Mouse (Mus musculus): Measurements from ENCODE around the gene Abhd17b. TPM values are rescaled to one million over a fixed set of nuclear protein-coding genes. Genes with fewer than 3 reads are reported as not detected.
"Not testable (repeated sequence)": the region's sequence is repeated elsewhere in the genome, so short reads cannot be mapped to it uniquely, and the experiment has no call there.

Gene Abhd17b
- polyA plus RNA-seq, 1 experiment from 2014 or later: 14.0 TPM

DNA sequence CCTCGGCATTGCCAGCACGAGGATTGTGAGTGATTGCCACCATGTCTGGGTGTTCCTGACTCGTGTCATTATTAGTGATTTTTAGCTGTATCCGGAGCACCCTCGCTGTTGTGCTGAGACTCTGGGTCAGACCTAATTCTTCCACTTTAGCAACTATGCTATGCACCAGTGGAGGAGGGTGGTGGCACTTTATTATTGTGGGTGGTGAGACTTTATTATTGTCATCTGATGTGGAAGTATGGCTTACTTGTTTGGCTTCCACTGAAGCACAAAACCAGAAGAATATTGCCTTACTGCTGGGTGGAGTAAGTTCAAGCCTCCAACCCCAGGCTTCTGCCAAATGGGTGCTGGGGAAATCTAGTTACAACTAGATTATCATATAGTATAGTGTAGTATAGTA lies 68.0 kb downstream of the Abhd17b start:
- Histone ChIP-seq H3K27me3 (ENCODE audit: control insufficient read depth, insufficient read depth, low read length) (no peaks in the 10 kb centered on the region), H3K9me3 (replicated peaks; ENCODE audit: control insufficient read depth, low read length) (no peaks in the 10 kb centered on the region; the same call in 1 of the 2 replicates), H3K27ac (ENCODE audit: low read length) (no peak overlapping the region), H3K9ac (ENCODE audit: low read length) (no peak overlapping the region), H3K4me3 (replicated peaks; ENCODE audit: low read length) (no peak overlapping the region), H3K4me2 (ENCODE audit: low read depth, low read length) (no peak overlapping the region), H3K36me3 (ENCODE audit: control insufficient read depth, insufficient read depth, low read length) (no peaks in the 10 kb centered on the region), H3K4me1 (ENCODE audit: control insufficient read depth, insufficient read depth, low read length) (no peaks in the 10 kb centered on the region)
- 92% methylated on average over 5 of the region's 5 CpGs for WGBS
- ATAC-seq (ENCODE audit: insufficient read depth, low FRiP score): no peak

DNA sequence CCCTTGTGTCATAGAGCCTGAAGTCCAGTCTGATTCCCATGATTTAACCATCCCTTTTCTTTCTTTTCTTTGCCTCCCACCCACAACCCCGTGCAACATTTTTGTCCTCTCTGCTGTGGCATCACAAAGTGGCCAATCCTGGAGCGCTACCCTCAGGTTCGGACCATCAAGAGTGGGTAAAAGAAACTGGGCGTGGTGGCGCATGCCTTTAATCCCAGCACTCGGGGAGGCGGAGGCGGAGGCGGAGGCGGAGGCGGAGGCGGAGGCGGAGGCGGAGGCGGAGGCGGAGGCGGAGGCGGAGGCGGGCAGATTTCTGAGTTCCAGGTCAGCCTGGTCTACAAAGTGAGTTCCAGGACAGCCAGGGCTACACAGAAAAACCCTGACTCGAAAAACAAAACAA lies 70.3 kb downstream of the Abhd17b start:
- H3K9ac ChIP-seq (ENCODE audit: low read length); H3K27me3 ChIP-seq (ENCODE audit: control insufficient read depth, insufficient read depth, low read length); H3K36me3 ChIP-seq (ENCODE audit: control insufficient read depth, insufficient read depth, low read length); ATAC-seq (ENCODE audit: insufficient read depth, low FRiP score); H3K4me3 ChIP-seq (replicated peaks; ENCODE audit: low read length); H3K27ac ChIP-seq (ENCODE audit: low read length); H3K9me3 ChIP-seq (replicated peaks; ENCODE audit: control insufficient read depth, low read length); H3K4me1 ChIP-seq (ENCODE audit: control insufficient read depth, insufficient read depth, low read length); H3K4me2 ChIP-seq (ENCODE audit: low read depth, low read length): not testable (repeated sequence)
- 91% methylated on average over 20 of the region's 20 CpGs for WGBS

DNA sequence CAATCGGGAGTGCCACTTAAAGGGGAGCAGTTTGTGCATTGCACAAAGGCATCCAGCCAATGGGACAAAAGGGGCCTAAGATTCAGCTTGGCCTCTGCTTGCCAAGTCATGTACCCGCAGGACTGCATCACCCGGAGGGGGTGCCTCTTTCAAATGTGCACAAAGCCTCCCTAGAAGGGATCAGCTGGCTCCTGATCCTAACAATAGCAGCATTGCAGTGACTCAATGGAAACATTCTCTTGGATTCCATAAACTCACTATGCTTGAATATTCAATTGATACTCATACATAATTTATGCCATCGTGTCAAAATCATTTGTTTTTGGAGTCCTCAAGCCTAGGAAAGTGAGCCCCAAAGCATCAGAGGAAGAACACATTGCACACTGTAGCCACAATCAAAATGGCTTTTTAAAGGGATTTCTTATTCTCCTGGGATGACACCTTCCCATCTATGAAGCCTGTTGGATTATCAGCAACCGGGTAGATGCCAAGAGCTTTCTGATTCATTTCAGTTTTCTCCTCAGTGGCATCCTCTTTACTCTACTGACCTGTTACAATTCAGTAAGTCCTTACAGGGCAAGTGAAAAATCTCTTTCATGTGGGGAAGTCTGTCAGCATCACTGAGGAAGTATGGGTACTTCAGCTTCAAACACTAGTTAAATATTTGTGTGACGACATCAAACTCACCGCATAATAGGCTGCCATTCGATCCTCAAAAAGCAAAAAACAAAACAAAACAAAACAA lies 71.1 kb downstream of the Abhd17b start:
- H3K9ac ChIP-seq (ENCODE audit: low read length): no peak overlapping the region
- no peaks in the 10 kb centered on the region for H3K4me1 ChIP-seq (ENCODE audit: control insufficient read depth, insufficient read depth, low read length)
- H3K9me3 ChIP-seq (replicated peaks; ENCODE audit: control insufficient read depth, low read length): no peaks in the 10 kb centered on the region; the same call in 1 of the 2 replicates
- ATAC-seq (ENCODE audit: insufficient read depth, low FRiP score): no peak
- H3K4me3 ChIP-seq (replicated peaks; ENCODE audit: low read length): no peak overlapping the region
- WGBS: 74% methylated on average over 8 of the region's 8 CpGs
- H3K36me3 ChIP-seq (ENCODE audit: control insufficient read depth, insufficient read depth, low read length): no peaks in the 10 kb centered on the region
- no peaks in the 10 kb centered on the region for H3K27me3 ChIP-seq (ENCODE audit: control insufficient read depth, insufficient read depth, low read length)
- H3K27ac ChIP-seq (ENCODE audit: low read length): no peak overlapping the region; the same call in 1 of the 2 replicates
- no peak overlapping the region for H3K4me2 ChIP-seq (ENCODE audit: low read depth, low read length)

DNA sequence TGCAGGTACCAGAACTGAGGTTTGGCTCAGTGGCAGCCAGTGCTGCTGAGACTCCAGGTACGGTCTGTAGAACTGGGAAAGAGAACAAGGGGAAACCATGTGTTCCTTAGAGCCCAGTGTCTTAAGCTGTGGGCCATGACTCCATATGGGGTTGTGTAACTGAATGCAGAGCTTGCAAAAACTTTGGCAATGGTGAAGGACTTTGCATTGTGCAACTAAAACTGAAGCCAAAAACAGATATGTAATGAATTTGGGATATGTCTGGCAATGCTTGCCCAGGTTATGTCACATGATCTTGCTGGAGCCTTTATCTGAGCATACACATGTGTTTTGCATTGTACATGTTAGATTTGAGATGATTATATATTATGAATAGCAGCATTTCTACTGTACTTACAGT lies 72.2 kb downstream of the Abhd17b start:
- H3K9ac ChIP-seq (ENCODE audit: low read length): no peak overlapping the region
- H3K4me1 ChIP-seq (ENCODE audit: control insufficient read depth, insufficient read depth, low read length): no peaks in the 10 kb centered on the region
- no peak overlapping the region for H3K4me3 ChIP-seq (replicated peaks; ENCODE audit: low read length)
- no peak overlapping the region for H3K4me2 ChIP-seq (ENCODE audit: low read depth, low read length)
- H3K36me3 ChIP-seq (ENCODE audit: control insufficient read depth, insufficient read depth, low read length): no peaks in the 10 kb centered on the region
- ATAC-seq (ENCODE audit: insufficient read depth, low FRiP score): no peak
- 82% methylated on average over 1 of the region's 1 CpGs for WGBS
- no peaks in the 10 kb centered on the region for H3K27me3 ChIP-seq (ENCODE audit: control insufficient read depth, insufficient read depth, low read length)
- H3K27ac ChIP-seq (ENCODE audit: low read length): no peak overlapping the region
- no peaks in the 10 kb centered on the region; the same call in 1 of the 2 replicates for H3K9me3 ChIP-seq (replicated peaks; ENCODE audit: control insufficient read depth, low read length)

DNA sequence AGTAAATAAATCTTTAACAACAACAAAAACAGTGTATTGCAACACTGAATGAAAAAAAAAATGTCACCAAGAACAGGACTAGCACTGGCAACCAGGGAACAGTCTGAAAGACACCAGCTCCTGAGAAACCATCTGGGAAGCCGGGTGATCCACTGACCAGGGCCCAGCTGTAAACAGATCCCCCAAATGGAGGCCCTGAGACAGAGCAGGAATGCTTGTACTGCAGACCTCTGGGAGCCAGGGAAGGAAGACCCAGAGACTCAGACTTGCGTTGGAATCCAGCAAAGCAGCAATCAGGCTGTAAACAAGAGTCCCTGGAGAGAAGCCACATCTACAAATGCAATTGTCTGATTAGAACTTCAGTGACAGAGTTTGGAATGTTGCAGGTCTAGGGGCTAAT lies 74.1 kb downstream of the Abhd17b start:
- WGBS: 40% methylated on average over 2 of the region's 2 CpGs
- H3K9me3 ChIP-seq (replicated peaks; ENCODE audit: control insufficient read depth, low read length): no peaks in the 10 kb centered on the region; the same call in 1 of the 2 replicates
- no peak for ATAC-seq (ENCODE audit: insufficient read depth, low FRiP score)

DNA sequence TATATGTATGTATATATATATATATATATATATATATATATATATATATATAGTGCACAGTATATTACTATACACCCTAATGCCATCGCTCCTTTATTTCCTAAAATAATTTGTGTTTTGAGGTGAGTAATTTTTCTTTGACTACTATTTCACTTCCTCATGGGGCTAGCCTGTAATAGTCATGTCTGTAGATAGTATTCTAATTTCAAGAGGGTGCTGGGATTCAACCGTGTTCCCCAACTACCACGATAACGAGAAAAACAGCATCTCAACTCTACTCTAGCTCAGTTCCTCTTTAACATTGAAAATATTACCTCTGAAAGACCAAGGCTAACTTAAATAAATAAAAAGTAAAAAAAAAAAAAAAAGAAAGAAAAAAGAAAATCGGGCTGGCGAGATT lies 75.4 kb downstream of the Abhd17b start:
- Histone ChIP-seq H3K27me3 (ENCODE audit: control insufficient read depth, insufficient read depth, low read length) (no peaks in the 10 kb centered on the region), H3K4me1 (ENCODE audit: control insufficient read depth, insufficient read depth, low read length) (no peaks in the 10 kb centered on the region), H3K4me2 (ENCODE audit: low read depth, low read length) (no peak overlapping the region), H3K27ac (ENCODE audit: low read length) (no peak overlapping the region), H3K4me3 (replicated peaks; ENCODE audit: low read length) (no peak overlapping the region), H3K36me3 (ENCODE audit: control insufficient read depth, insufficient read depth, low read length) (no peaks in the 10 kb centered on the region), H3K9ac (ENCODE audit: low read length) (no peak overlapping the region), H3K9me3 (replicated peaks; ENCODE audit: control insufficient read depth, low read length) (no peaks in the 10 kb centered on the region)
- WGBS: 90% methylated on average over 6 of the region's 6 CpGs
- ATAC-seq (ENCODE audit: insufficient read depth, low FRiP score): no peak

More for the DNA sequence above, 74.1 kb downstream of the Abhd17b start:
- Histone ChIP-seq H3K9ac (ENCODE audit: low read length) (no peak overlapping the region), H3K27ac (ENCODE audit: low read length) (no peak overlapping the region), H3K4me2 (ENCODE audit: low read depth, low read length) (no peak overlapping the region), H3K36me3 (ENCODE audit: control insufficient read depth, insufficient read depth, low read length) (no peaks in the 10 kb centered on the region), H3K27me3 (ENCODE audit: control insufficient read depth, insufficient read depth, low read length) (no peaks in the 10 kb centered on the region), H3K4me1 (ENCODE audit: control insufficient read depth, insufficient read depth, low read length) (no peaks in the 10 kb centered on the region), H3K4me3 (replicated peaks; ENCODE audit: low read length) (no peak overlapping the region)

DNA sequence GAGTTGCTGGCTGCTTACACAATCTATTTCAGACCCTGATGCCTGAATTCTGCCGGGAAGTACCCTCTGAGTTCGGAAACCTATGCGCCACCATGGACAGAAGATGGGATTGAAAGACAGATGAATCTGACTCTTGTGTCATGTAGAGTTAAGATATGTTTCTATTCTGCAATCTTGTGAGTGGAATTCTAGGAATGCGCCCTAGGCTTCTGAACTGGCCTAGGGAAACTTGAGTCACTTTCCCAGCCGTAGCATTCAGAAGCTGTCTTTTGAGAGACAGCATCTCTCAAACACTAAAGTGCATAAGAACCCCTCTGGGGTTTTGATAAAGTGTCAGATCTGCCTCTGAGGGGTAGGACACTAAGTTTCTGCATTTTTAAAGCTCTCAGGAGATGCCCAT lies 78.9 kb downstream of the Abhd17b start:
- no peaks in the 10 kb centered on the region for H3K36me3 ChIP-seq (ENCODE audit: control insufficient read depth, insufficient read depth, low read length)
- no peak for ATAC-seq (ENCODE audit: insufficient read depth, low FRiP score)
- no peak overlapping the region for H3K27ac ChIP-seq (ENCODE audit: low read length)
- H3K4me2 ChIP-seq (ENCODE audit: low read depth, low read length): no peak overlapping the region
- H3K4me3 ChIP-seq (replicated peaks; ENCODE audit: low read length): no peak overlapping the region
- H3K9ac ChIP-seq (ENCODE audit: low read length): no peak overlapping the region
- no peaks in the 10 kb centered on the region for H3K9me3 ChIP-seq (replicated peaks; ENCODE audit: control insufficient read depth, low read length)
- no peaks in the 10 kb centered on the region for H3K27me3 ChIP-seq (ENCODE audit: control insufficient read depth, insufficient read depth, low read length)
- no peaks in the 10 kb centered on the region for H3K4me1 ChIP-seq (ENCODE audit: control insufficient read depth, insufficient read depth, low read length)
- 80% methylated on average over 5 of the region's 5 CpGs for WGBS

DNA sequence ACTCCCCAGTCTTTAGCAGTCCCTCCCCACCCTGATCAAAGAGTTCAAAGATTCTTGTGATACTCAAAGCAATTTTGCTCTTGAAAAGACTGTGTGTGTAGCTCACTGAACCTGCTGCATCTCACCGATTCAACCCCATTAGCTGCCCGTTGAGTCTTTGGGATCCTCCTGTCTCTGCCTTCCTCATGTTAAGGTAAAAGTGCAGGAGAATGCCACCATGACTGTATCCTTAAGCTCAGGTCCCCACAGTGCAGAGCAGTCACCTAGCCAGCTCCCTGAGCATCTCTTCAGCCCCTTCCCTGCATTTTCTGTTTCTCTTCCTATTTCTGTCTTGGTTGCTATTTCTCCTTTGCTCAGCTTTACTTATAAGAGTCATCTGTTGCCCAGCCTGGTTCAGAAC lies 80.2 kb downstream of the Abhd17b start:
- 0 out of 2 replicates have a peak, but pooled peaks cover 2% of the 10 kb centered on the region for H3K4me1 ChIP-seq (ENCODE audit: control insufficient read depth, insufficient read depth, low read length)
- H3K4me2 ChIP-seq (ENCODE audit: low read depth, low read length): no peak overlapping the region
- no peak overlapping the region for H3K9ac ChIP-seq (ENCODE audit: low read length)
- no peaks in the 10 kb centered on the region for H3K27me3 ChIP-seq (ENCODE audit: control insufficient read depth, insufficient read depth, low read length)
- no peak for ATAC-seq (ENCODE audit: insufficient read depth, low FRiP score)
- H3K9me3 ChIP-seq (replicated peaks; ENCODE audit: control insufficient read depth, low read length): no peaks in the 10 kb centered on the region
- no peak overlapping the region for H3K27ac ChIP-seq (ENCODE audit: low read length)
- no peaks in the 10 kb centered on the region for H3K36me3 ChIP-seq (ENCODE audit: control insufficient read depth, insufficient read depth, low read length)
- WGBS: 91% methylated on average over 2 of the region's 2 CpGs
- H3K4me3 ChIP-seq (replicated peaks; ENCODE audit: low read length): no peak overlapping the region

DNA sequence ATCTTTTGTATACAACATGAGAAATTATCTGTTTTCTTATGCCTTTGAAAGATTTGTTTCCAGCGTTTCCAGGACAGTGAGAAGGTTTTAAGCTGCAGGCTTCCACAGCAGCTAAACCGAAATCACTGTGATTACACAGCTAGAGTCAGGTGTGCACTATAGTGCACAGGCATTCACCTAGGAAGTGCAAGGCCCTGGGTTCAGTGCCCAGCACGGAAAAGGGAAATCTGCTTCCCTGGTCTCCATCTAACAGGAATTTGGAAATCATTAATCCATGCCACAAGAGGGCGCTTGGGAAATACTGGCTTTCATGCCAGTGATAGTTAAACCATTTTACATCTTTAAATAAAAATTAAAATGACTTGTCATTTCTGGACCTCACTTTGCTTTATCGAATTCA lies 81.1 kb downstream of the Abhd17b start:
- H3K27me3 ChIP-seq (ENCODE audit: control insufficient read depth, insufficient read depth, low read length): no peaks in the 10 kb centered on the region
- ATAC-seq (ENCODE audit: insufficient read depth, low FRiP score): no peak
- H3K27ac ChIP-seq (ENCODE audit: low read length): no peak overlapping the region
- WGBS: 31% methylated on average over 5 of the region's 5 CpGs
- no peak overlapping the region for H3K4me3 ChIP-seq (replicated peaks; ENCODE audit: low read length)
- no peak overlapping the region for H3K4me2 ChIP-seq (ENCODE audit: low read depth, low read length)
- H3K36me3 ChIP-seq (ENCODE audit: control insufficient read depth, insufficient read depth, low read length): no peaks in the 10 kb centered on the region
- no peaks in the 10 kb centered on the region for H3K9me3 ChIP-seq (replicated peaks; ENCODE audit: control insufficient read depth, low read length)
- 0 out of 2 replicates have a peak, but pooled peaks cover 2% of the 10 kb centered on the region for H3K4me1 ChIP-seq (ENCODE audit: control insufficient read depth, insufficient read depth, low read length)
- H3K9ac ChIP-seq (ENCODE audit: low read length): no peak overlapping the region
